Mouse (Mus musculus) spleen, adult 2 months (tissue): ENCODE results near the gene Kcnd2. TPM values are rescaled to one million over a fixed set of nuclear protein-coding genes. Genes with fewer than 3 reads are reported as not detected.

Experiments
- DNase-seq, 2 experiments: peaks; one replicate each; pipeline versions ENCODE4 v3.0.0 to v3.0.0-alpha.2; 2012 to 2021; ENCODE audit warnings: low spot score in 2 of 2, low read depth in 1 of 2
- H3K27ac ChIP-seq: fragments of 200-500 bp; 2 replicates; pipeline ENCODE4 v1.5.1; 2012; ENCODE audit warnings: low read length, inconsistent platforms; ENCODE audit not compliant: insufficient read depth
- H3K27me3 ChIP-seq: fragments of 200-500 bp; 2 replicates; pipeline ENCODE4 v1.6.1; 2012; ENCODE audit warnings: mild to moderate bottlenecking, moderate library complexity, low read length, inconsistent platforms; ENCODE audit not compliant: control insufficient read depth, insufficient read depth
- H3K36me3 ChIP-seq: fragments of 200-500 bp; 2 replicates; pipeline ENCODE4 v1.6.1; 2012; ENCODE audit warnings: mild to moderate bottlenecking, low read length, inconsistent platforms; ENCODE audit not compliant: control insufficient read depth, insufficient read depth
- H3K4me1 ChIP-seq: fragments of 200-500 bp; 2 replicates; pipeline ENCODE4 v1.6.1; 2011; ENCODE audit warnings: inconsistent platforms; ENCODE audit not compliant: control insufficient read depth, insufficient read depth, insufficient read length
- H3K4me3 ChIP-seq: fragments of 200-500 bp; 2 replicates; pipeline ENCODE4 v1.5.1; 2011; ENCODE audit warnings: mild to moderate bottlenecking, inconsistent platforms; ENCODE audit not compliant: insufficient read depth, insufficient read length; ENCODE audit errors: extremely low read depth
- CTCF ChIP-seq: fragments of 200-500 bp; IDR thresholded peaks from 2 replicates; pipeline ENCODE4 v1.5.1; 2011; ENCODE audit warnings: mild to moderate bottlenecking, inconsistent platforms; ENCODE audit not compliant: insufficient read depth, insufficient read length, insufficient replicate concordance; ENCODE audit errors: extremely low read depth
- POLR2A ChIP-seq: fragments of 200-500 bp; IDR thresholded peaks from 2 replicates; pipeline ENCODE4 v1.6.1; 2011; ENCODE audit warnings: low read depth, low read length, inconsistent platforms
- WGBS: fragments of 180-500 bp; shearing (Covaris S2); methylation state at CpG from one replicate; pipeline ENCODE4 v1.1.7; 2018; 5-methylcytosine and 5-hydroxymethylcytosine counted together
- polyA plus RNA-seq: library from polyadenylated mRNA; depleted of rRNA; stranded (reverse); fragments of >200 nt; gene quantifications from 2 replicates; pipeline ENCODE4 v1.2.3, GENCODE M21; 2012

Gene Kcnd2
- polyA plus RNA-seq, 1 experiment: not detected

- H3K4me1 ChIP-seq: no peaks in the 10 kb centered on the region
- H3K36me3 ChIP-seq: no peaks in the 10 kb centered on the region
- no peak overlapping the region for H3K27ac ChIP-seq
- H3K27me3 ChIP-seq: no peaks in the 10 kb centered on the region
- no peak for DNase-seq
- 89% methylated on average over 1 of the region's 1 CpGs for WGBS
- no peak for TF ChIP-seq CTCF
- H3K4me3 ChIP-seq: no peak overlapping the region
Measured at GRCm38 (mm10) chr6:21502921-21503320, 287.6 kb downstream of the Kcnd2 start.

GRCm38 (mm10) chr6:21510621-21511239, 295.4 kb downstream of the Kcnd2 start:
- H3K4me3 ChIP-seq: no peak overlapping the region
- WGBS: 84% methylated on average over 3 of the region's 3 CpGs

GRCm38 (mm10) chr6:21520351-21520750, 305.0 kb downstream of the Kcnd2 start:
- Histone ChIP-seq H3K36me3 (no peaks in the 10 kb centered on the region), H3K27ac (no peak overlapping the region), H3K27me3 (no peaks in the 10 kb centered on the region), H3K4me1 (no peaks in the 10 kb centered on the region), H3K4me3 (no peak overlapping the region)
- no peak for TF ChIP-seq CTCF
- DNase-seq: no peak
- 83% methylated on average over 1 of the region's 1 CpGs for WGBS

More at GRCm38 (mm10) chr6:21510621-21511239, 295.4 kb downstream of the Kcnd2 start:
- TF ChIP-seq CTCF: no peak
- no peak for TF ChIP-seq POLR2A
- DNase-seq: no peak
- Histone ChIP-seq H3K27me3 (no peaks in the 10 kb centered on the region), H3K4me1 (no peaks in the 10 kb centered on the region), H3K36me3 (no peaks in the 10 kb centered on the region), H3K27ac (no peak overlapping the region)

DNA sequence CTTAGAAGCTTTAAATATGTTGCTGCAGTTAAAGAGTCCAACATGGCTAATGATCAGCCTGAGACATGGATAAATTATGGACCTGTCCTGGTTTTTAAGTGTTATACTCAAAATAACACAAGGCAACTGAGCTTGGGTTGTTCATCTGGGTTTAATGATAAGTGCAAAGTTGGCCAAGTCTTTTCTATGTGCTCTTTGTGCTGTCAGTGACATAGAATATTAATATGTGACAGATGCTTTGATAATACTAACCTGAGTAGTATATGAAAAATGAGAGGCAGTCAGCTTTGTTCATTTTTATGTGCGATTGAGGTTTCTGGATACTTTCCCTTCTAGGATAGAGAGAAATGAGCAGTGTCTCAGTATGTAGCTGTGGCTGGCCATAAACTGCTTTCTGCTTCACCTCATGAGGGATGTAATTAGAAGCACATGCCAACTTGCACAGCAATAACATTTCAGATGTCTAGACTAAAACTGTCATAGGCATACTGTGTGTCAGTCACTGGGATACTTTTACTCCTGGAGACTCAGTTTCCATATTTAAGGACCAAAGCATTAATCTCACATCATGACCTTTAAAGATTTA, 312.3 kb downstream of the Kcnd2 start:
- no peaks in the 10 kb centered on the region for H3K27me3 ChIP-seq
- no peaks in the 10 kb centered on the region for H3K36me3 ChIP-seq
- no peaks in the 10 kb centered on the region for H3K4me1 ChIP-seq
- no peak for DNase-seq
- no peak overlapping the region for H3K4me3 ChIP-seq
- H3K27ac ChIP-seq: no peak overlapping the region
- 85% methylated on average over 1 of the region's 1 CpGs for WGBS
- TF ChIP-seq CTCF (no peak), POLR2A (no peak)

GRCm38 (mm10) chr6:21534009-21534408, 318.7 kb downstream of the Kcnd2 start:
- WGBS: 66% methylated on average over 2 of the region's 2 CpGs
- TF ChIP-seq CTCF (no peak), POLR2A (no peak)
- Histone ChIP-seq H3K4me3 (no peak overlapping the region), H3K27ac (no peak overlapping the region), H3K27me3 (no peaks in the 10 kb centered on the region), H3K36me3 (no peaks in the 10 kb centered on the region), H3K4me1 (no peaks in the 10 kb centered on the region)
- no peak for DNase-seq

DNA sequence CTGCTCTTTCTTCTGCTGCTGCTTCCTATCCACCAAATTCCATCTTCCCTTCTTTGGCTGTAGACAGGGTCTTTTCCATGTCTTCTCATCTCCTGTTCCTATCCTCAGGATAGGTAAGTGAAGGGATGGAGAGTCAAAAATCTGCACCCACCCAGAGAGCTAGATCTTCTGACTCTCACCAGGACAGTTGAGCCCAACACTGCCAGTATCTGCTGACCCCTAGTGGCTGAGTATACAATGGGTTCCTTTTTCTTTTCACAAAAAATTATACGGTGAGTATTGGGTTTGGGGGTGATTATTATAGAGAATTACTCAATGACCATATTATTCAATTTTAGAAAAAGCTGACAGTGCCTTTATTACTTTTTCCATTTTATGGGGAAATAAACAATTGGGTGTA, 319.5 kb downstream of the Kcnd2 start:
- no peaks in the 10 kb centered on the region for H3K36me3 ChIP-seq
- 40% methylated on average over 1 of the region's 1 CpGs for WGBS
- H3K4me1 ChIP-seq: no peaks in the 10 kb centered on the region
- no peak overlapping the region for H3K27ac ChIP-seq
- DNase-seq: no peak
- no peak overlapping the region for H3K4me3 ChIP-seq
- no peak for TF ChIP-seq POLR2A
- no peak for TF ChIP-seq CTCF
- H3K27me3 ChIP-seq: no peaks in the 10 kb centered on the region

DNA sequence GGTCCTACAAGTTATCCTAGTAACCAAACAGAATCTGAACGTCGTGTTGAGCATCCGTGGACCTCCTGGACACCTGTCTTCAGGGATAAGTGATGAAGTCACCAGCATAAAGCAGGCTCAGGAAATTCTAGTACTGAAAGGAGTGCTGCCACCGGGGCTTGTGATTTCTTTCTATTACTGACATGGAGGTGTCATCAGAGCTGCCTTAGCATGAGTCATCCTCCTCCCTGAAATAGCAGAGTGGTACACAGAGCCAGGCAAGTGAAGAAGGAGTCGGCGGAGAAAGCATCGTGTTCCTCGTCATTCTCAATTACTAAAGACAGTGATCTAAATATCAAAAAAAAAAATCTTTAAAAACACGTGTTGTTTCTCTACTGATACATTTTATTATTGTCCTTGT, 336.2 kb downstream of the Kcnd2 start:
- DNase-seq: no peak
- Histone ChIP-seq H3K4me1 (no peaks in the 10 kb centered on the region), H3K27me3 (no peaks in the 10 kb centered on the region), H3K36me3 (no peaks in the 10 kb centered on the region), H3K27ac (no peak overlapping the region), H3K4me3 (no peak overlapping the region)
- 85% methylated on average over 9 of the region's 9 CpGs for WGBS
- no peak for TF ChIP-seq POLR2A
- no peak for TF ChIP-seq CTCF
